In genomic region chr14:76217571-76218256, GRCm38 (mm10) we compare ENCODE assay signal across 17 mouse cellular contexts.
DNase-seq lines count a peak whose midpoint lies in the region; ATAC-seq and TF ChIP-seq lines count a peak whose summit lies in the region.
"Had no signal": no experiment of that assay in that cellular context is flagged by ENCODE, and none has a peak within 500 bp of the region (broad histone marks: within the 10 kb centered on the region; RNA-seq: fewer than 3 reads in every experiment).

No protein-coding gene starts in this region.

- H3K27me3 ChIP-seq in kidney, embryonic 16.5 days (ENCODE audit: insufficient read depth, low read length) = no peaks in the 10 kb centered on the region
- no peaks in the 10 kb centered on the region for H3K27me3 ChIP-seq in kidney, embryonic 15.5 days
- no peaks in the 10 kb centered on the region for H3K27me3 ChIP-seq in intestine, postnatal 0 days (replicated peaks; ENCODE audit: control insufficient read depth, insufficient read depth, low read length)
- H3K27me3 ChIP-seq: liver, embryonic 13.5 days had no signal

- WGBS in kidney, embryonic 16.5 days = 73% methylated on average over 8 of the region's 8 CpGs
- 83% methylated on average over 8 of the region's 8 CpGs for WGBS in kidney, embryonic 15.5 days
- 48% methylated on average over 8 of the region's 8 CpGs for WGBS in intestine, postnatal 0 days

- DNase-seq in urinary bladder, postnatal 25 days (ENCODE audit: low spot score) = peak; percentile 18
- no peak for DNase-seq in urinary bladder, adult 2 months (ENCODE audit: low spot score)
- peak; percentile 24 for DNase-seq in testis, postnatal 10 days (ENCODE audit: low spot score)
- no peak for DNase-seq in adrenal gland, postnatal 4 days (ENCODE audit: low spot score in 2 of 2)
- no peak for DNase-seq in embryo, embryonic 10 days (ENCODE audit: low spot score)
- DNase-seq: adrenal gland, adult 2 months; cerebellum, adult 8-10 months; liver, embryonic 13.5 days; right cerebral cortex, postnatal 14 days had no signal

- ATAC-seq in kidney, embryonic 16.5 days (ENCODE audit: low FRiP score, low TSS enrichment) = 0 out of 2 replicates have a peak, but pooled peaks have one; percentile 46
- ATAC-seq in kidney, embryonic 15.5 days (replicated peaks; ENCODE audit: low FRiP score) = no peak
- peak; percentile 89 for ATAC-seq in intestine, postnatal 0 days
- ATAC-seq: forebrain, embryonic 14.5 days; midbrain, embryonic 16.5 days had no signal

- no peak for TF ChIP-seq CTCF in intestine, postnatal 0 days (IDR thresholded peaks at IDR 0.05; ENCODE audit: low read depth)

- 0 out of 2 replicates have a peak, but pooled peaks cover 4% of the 10 kb centered on the region for H3K4me1 ChIP-seq in kidney, embryonic 16.5 days (ENCODE audit: insufficient read depth, low read length)
- peaks cover 28% of the 10 kb centered on the region; the same call in 1 of the 2 replicates for H3K4me1 ChIP-seq in kidney, embryonic 15.5 days
- H3K4me1 ChIP-seq in intestine, postnatal 0 days (replicated peaks; ENCODE audit: control insufficient read depth, insufficient read depth, low read length) = peaks cover 6% of the 10 kb centered on the region
- H3K4me1 ChIP-seq: megakaryocyte, embryonic 14.5 days had no signal

- no peaks in the 10 kb centered on the region for H3K36me3 ChIP-seq in kidney, embryonic 16.5 days (ENCODE audit: insufficient read depth, low read length)
- H3K36me3 ChIP-seq in kidney, embryonic 15.5 days = no peaks in the 10 kb centered on the region
- no peaks in the 10 kb centered on the region for H3K36me3 ChIP-seq in intestine, postnatal 0 days (ENCODE audit: control insufficient read depth, insufficient read depth)
- H3K36me3 ChIP-seq: G1E; limb, embryonic 10.5 days; liver, embryonic 13.5 days had no signal

- no peak overlapping the region for H3K4me3 ChIP-seq in kidney, embryonic 16.5 days (ENCODE audit: low read length)
- no peak overlapping the region for H3K4me3 ChIP-seq in kidney, embryonic 15.5 days (replicated peaks)
- no peak overlapping the region for H3K4me3 ChIP-seq in intestine, postnatal 0 days (ENCODE audit: low read depth, low read length)
- H3K4me3 ChIP-seq: limb, embryonic 10.5 days; liver, embryonic 13.5 days; megakaryocyte, embryonic 14.5 days had no signal

- H3K4me2 ChIP-seq in kidney, embryonic 16.5 days (replicated peaks; ENCODE audit: low read depth, low read length) = no peak overlapping the region
- no peak overlapping the region for H3K4me2 ChIP-seq in kidney, embryonic 15.5 days
- peak overlapping the region; percentile 40 for H3K4me2 ChIP-seq in intestine, postnatal 0 days (replicated peaks; ENCODE audit: low read depth)

- no peak overlapping the region for H3K27ac ChIP-seq in kidney, embryonic 16.5 days (ENCODE audit: low read length)
- H3K27ac ChIP-seq in kidney, embryonic 15.5 days = no peak overlapping the region
- H3K27ac ChIP-seq in intestine, postnatal 0 days (ENCODE audit: low read depth, low read length) = peak overlapping the region; percentile 21; the same call in 1 of the 2 replicates
- H3K27ac ChIP-seq: limb, embryonic 10.5 days; liver, embryonic 13.5 days had no signal

- no peak overlapping the region for H3K9ac ChIP-seq in kidney, embryonic 16.5 days (replicated peaks; ENCODE audit: low read length)
- H3K9ac ChIP-seq in kidney, embryonic 15.5 days = no peak overlapping the region
- H3K9ac ChIP-seq in intestine, postnatal 0 days (ENCODE audit: low read depth, low read length) = no peak overlapping the region
- H3K9ac ChIP-seq: liver, embryonic 13.5 days had no signal

- peaks cover 11% of the 10 kb centered on the region for H3K9me3 ChIP-seq in kidney, embryonic 16.5 days (ENCODE audit: low read length)
- H3K9me3 ChIP-seq in kidney, embryonic 15.5 days (replicated peaks) = peaks cover 7% of the 10 kb centered on the region; the same call in 1 of the 2 replicates
- H3K9me3 ChIP-seq in intestine, postnatal 0 days (ENCODE audit: control insufficient read depth) = no peaks in the 10 kb centered on the region

Comparison
In these comparisons a context has a peak if more than half of its experiments do, and no peak if none do; other contexts are left out.
1. DNase-seq: peak in urinary bladder, postnatal 25 days (single experiment) and testis, postnatal 10 days (single experiment); none in urinary bladder, adult 2 months (single experiment), adrenal gland, postnatal 4 days (0 of 2) and embryo, embryonic 10 days (single experiment).